16 mouse cellular contexts compared by ENCODE assay signal in genomic region chr7:81008285-81008684, GRCm38 (mm10). TPM values are rescaled to one million over a fixed set of nuclear protein-coding genes. Genes with fewer than 3 reads are reported as not detected.
"Had no signal": no experiment of that assay in that cellular context is flagged by ENCODE, and none has a peak within 500 bp of the region (broad histone marks: within the 10 kb centered on the region; RNA-seq: fewer than 3 reads in every experiment).

No protein-coding gene starts in this region.

- H3K27me3 ChIP-seq: liver, embryonic 13.5 days; neural tube, embryonic 12.5 days; neural tube, embryonic 15.5 days; stomach, embryonic 15.5 days had no signal

- H3K9me3 ChIP-seq: liver, embryonic 13.5 days; neural tube, embryonic 12.5 days; neural tube, embryonic 15.5 days; stomach, embryonic 15.5 days had no signal

- H3K4me1 ChIP-seq: neural tube, embryonic 12.5 days; neural tube, embryonic 15.5 days had no signal

- DNase-seq: kidney, adult 18-20 months; kidney, adult 9 months; kidney, postnatal 25 days; layer of hippocampus, postnatal 36 days; liver, embryonic 13.5 days; lung, adult 2 months; lung, postnatal 14 days; lung, postnatal 4 days; midbrain, embryonic 14.5 days; thymus, postnatal 36 days had no signal

- H3K4me3 ChIP-seq: left cerebral cortex, adult 2 months; liver, embryonic 13.5 days; neural tube, embryonic 12.5 days; neural tube, embryonic 15.5 days; stomach, embryonic 15.5 days had no signal

- H3K9ac ChIP-seq: liver, embryonic 13.5 days; neural tube, embryonic 12.5 days; neural tube, embryonic 15.5 days; stomach, embryonic 15.5 days had no signal

- H3K27ac ChIP-seq: left cerebral cortex, adult 2 months; liver, embryonic 13.5 days; neural tube, embryonic 12.5 days; neural tube, embryonic 15.5 days; stomach, embryonic 15.5 days had no signal

- H3K4me2 ChIP-seq: liver, embryonic 13.5 days; midbrain, embryonic 11.5 days; neural tube, embryonic 12.5 days; neural tube, embryonic 15.5 days; stomach, embryonic 15.5 days had no signal

RNA-seq across cellular contexts. Expression of gene Alpk3, which starts 49.1 kb away (rescaled TPM):
- polyA plus RNA-seq: liver, adult 2 months had no signal
